Mouse (Mus musculus) layer of hippocampus, adult 9-11 months (tissue): ENCODE results near the gene Pfkfb4.

Experiments used
- DNase-seq: peaks from one replicate; pipeline ENCODE4 v3.0.0; 2022

The Pfkfb4 gene

DNA sequence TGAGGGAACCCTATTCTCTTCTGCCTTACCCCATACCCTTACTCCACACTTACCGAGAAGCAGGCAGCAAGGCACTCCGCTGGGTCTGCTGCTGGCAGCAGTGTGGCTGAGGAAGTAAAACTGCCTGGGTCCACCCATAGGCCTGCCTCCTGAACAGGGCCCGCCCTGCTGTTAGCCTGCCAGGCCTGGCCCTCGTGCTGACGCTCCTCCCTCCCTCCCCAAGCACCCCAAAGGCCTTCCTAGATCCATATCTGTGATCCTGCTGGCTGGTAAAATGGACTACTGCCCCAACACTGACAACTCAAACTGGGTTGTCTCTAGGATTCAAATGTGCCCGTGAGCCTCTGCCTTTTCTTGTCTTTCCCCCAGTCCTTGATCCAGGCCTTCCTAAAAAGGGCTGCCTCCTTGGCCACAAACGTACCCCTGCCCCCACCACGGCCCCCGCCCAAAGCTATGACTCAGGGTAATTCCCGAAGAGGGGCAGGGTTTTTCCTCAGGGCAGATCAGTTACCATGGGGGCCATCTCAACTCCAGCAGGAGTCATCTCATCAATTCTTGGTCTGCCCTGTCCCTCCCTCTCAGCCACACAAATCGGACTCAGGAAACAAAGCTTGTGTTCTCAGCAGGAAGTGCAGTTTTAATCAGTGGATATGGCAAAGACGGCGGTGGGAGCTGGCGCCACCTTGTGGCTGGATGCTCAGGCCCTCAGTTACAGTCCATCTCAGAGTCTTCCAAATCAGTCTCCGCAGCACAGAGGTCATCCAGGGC lies 67.7 kb downstream of the Pfkfb4 start, which contains the start of gene Trex1:
TSS of gene Trex1 (minus strand) at position 599 of the 768 bp plus-strand sequence.
- DNase-seq, result peak; percentile 93

DNA sequence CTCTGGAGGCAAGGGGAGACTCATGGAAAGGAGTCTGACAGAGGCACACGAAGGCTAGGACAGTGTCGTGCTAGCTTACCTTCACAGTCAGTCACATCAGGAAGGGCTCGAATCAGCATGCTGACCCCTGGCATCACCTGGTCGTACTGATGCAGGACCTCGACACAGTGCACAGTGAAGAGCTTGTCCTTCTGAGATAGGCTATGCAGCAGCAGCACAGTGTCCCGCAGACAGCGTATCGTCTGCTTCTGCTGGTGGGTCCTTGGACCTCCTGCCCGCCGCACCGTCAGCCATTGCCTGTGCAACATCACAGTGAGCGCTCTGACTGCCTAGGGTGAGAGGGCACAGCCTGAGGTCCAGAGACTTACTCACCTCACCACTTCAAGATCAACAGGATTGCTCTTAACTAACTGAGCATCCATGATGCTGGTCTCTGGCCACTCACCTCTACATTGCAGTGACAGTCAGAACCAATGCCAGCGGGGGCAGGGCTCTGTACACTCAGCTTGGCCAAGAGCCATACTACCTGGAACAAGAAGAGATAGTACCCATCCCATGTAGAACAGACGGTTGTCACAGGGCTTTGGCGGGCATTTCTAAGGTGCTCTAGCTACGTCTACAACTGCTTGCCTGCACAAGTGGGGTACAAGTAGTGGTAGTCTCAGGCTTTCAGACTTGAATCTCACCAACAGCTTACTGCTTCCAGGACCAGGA lies 68.8 kb downstream of the Pfkfb4 start:
- no peak for DNase-seq

DNA sequence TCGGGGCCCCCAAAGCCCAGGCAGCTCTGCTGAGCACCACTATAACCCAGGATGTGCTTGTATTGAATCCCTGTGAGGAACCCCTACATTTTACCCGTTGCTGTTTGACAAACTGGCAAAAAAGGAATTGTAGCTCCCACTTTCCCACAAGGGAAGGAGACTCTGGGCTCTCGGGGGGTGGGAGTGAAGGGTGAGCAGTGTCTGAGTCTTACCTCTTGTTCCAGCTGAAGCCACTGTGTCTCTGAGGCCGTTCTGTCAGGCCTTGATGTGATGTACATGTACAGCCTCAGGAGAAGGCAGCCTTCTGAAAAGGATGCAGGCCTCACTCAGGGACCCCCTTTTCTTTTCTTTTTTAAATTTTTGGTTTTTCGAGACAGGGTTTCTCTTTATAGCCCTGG lies 69.3 kb downstream of the Pfkfb4 start:
- DNase-seq, result no peak

DNA sequence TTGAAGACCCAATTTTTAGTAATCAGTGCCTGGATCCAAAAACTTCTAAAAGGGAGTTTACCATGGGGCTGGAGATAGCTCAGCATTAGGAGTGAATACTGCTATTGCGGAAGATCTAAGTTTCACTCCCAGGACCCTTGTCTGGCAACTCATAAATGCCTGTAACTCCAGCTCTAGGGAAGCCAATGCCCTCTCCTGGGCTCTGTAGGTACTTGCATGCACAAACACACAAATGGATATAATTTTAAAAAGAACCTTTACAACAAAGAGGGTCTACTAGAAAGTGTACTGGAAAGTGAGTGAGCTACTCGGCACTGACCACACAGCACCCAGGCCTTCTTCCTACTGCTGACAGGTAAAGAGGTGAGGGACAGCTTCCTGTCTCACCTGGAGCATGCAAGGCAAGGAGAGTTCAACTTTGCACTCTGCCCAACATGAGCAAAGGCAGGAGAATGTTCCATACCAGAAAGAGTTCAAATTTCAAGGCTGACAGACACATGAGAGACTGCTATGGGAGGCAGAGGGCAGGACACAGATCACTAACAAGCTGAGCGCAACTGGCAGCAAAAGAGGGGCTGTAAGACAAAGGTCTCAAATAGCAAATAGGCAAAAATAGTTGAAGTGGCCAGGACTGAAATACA lies 76.6 kb downstream of the Pfkfb4 start:
- no peak for DNase-seq

DNA sequence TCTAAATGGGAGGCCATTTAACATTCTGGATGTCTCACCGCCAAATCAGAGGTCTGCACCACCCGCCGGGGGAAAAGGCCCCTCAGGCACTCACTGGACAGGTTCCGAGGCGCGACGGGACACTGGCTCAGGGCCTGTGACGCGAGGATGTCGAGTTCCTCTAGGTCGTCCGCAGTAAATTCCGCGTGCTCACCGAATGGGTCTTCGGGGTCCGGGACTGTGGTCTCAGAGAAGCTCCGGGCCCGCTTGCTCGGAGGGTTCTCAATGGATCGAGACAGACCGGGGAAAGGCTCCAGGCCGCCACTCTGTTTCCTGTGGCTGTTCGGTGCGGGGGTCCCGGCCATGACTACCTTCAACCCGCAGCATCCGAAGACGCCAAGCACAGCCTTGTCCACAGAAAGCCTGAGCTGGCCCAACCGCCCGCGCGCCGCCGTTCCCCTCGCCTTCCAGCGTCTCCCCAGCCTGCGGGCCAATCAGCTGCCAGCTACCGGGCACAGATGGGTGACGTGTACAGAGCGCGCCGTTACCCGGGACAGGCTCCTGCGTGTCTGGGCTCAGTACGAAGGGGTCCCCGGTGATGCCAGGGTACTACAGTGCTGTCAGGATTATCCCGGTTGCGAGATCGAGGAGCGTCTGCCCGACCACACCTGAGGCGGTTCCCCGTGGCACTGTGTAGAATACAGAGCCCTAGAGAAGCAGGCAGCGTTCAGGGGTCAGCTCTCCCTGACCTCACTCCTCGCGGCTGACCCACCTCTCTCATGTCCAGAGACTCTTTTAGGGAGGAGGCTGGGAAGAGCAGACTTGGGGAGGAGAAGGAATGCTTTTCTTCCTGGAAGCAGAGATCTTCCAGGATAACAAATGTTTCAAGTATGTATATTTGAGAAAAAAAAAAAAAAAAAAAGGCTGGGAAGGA lies 82.3 kb downstream of the Pfkfb4 start, which contains the start of gene Atrip:
TSS of gene Atrip (minus strand) at position 464 of the 913 bp plus-strand sequence.
- peak; percentile 94 for DNase-seq

DNA sequence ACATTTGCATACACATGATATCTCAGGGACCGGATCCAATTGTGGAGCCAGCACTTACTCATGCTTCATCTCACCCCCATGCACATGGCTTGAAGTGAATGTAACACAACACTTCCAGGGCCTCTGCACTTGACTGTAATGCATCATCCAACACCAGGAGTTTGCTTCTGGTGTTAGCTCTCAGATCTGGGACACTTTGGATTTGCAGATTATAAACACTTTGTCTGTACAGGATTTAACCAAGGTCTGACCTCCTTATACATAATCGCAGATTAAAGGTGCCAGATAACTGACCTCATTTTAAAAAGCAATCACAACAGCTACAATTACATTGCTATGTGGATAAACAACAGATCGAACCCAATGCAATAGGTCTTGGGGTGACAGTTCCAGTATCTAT lies 88.9 kb downstream of the Pfkfb4 start:
- DNase-seq, result no peak

DNA sequence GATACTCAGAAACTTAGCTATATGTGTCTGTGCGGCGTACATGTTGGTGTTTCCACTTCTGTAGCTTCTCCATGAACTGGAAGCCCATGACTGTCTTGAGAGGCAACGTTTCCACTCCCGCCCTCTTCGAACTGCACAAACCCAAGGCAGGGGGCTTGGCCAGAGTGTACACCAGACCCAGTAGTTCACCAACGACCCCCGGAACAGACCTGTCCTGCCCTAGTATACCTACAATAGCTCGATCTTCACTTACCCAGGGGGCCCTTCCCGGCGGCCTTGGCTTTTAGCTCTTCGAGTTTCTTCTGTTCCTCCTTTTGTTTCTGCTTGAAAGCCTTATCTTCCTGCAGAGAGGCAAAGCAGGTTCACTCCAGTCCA lies 90.2 kb downstream of the Pfkfb4 start:
- no peak for DNase-seq
